Mouse (Mus musculus): ENCODE results near the gene Slc25a39. TPM values are rescaled to one million over a fixed set of nuclear protein-coding genes. Genes with fewer than 3 reads are reported as not detected.
A peak's percentile ranks its signal among the peaks of the same experiment; 100 is the strongest.
"Not testable (repeated sequence)": the region's sequence is repeated elsewhere in the genome, so short reads cannot be mapped to it uniquely, and the experiment has no call there.

Gene Slc25a39
- polyA plus RNA-seq, 1 experiment from 2014 or later, result 216 TPM

DNA sequence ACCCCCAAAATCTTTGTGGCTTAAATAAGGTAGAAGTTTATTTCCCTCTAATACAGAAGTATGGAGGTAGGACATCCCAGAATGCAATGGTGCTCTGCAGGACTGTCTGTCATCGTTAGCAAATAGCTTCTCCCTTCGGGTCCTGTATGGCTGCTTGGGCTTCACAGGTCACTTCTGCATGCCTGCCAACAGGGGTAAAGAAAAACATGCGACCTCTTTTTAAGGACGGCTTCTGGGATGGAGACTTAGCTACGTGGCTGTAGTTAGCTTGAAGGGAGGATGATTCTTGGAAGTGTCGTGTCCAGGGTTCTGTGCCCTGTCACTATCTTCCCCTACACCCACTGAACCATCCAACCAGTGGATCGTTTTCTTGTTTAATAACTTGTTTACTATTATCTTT, 37.5 kb downstream of the Slc25a39 start:
- Histone ChIP-seq H3K27ac (ENCODE audit: low read length) (no peak overlapping the region), H3K36me3 (ENCODE audit: control insufficient read depth, insufficient read depth, low read length) (no peaks in the 10 kb centered on the region), H3K4me1 (ENCODE audit: control insufficient read depth, insufficient read depth, low read length) (peaks cover 6% of the 10 kb centered on the region), H3K27me3 (ENCODE audit: control insufficient read depth, insufficient read depth, low read length) (no peaks in the 10 kb centered on the region), H3K4me2 (replicated peaks; ENCODE audit: low read depth, low read length) (no peak overlapping the region), H3K9ac (replicated peaks; ENCODE audit: low read depth, low read length) (no peak overlapping the region), H3K4me3 (ENCODE audit: low read depth, low read length) (no peak overlapping the region), H3K9me3 (ENCODE audit: control insufficient read depth, low read depth, low read length) (no peaks in the 10 kb centered on the region)
- WGBS, result 35% methylated on average over 7 of the region's 7 CpGs
- ATAC-seq (ENCODE audit: insufficient number of reproducible peaks, insufficient read depth, low FRiP score, low read depth), result no peak

DNA sequence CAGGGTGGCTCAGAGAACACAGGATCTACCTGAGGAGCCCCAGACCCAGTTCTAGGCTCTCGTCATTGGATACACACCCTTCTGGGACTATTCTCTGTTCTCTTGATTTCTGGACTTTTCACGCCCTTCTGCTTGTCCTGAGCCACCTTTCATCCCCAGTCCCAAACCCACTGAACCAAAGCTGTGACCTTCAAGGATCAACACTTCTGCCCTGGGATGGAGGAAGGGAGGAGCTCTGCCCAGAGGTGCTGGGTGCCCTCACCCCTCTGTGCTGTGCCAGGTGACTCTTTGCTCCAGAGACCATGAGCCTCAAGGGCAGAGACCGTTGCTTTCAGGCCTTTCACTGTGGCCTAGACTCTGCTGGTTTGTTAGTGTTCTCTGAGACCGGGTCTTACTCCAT, 38.5 kb downstream of the Slc25a39 start:
- 79% methylated on average over 4 of the region's 4 CpGs for WGBS
- Histone ChIP-seq H3K9ac (replicated peaks; ENCODE audit: low read depth, low read length) (no peak overlapping the region), H3K4me3 (ENCODE audit: low read depth, low read length) (no peak overlapping the region), H3K27me3 (ENCODE audit: control insufficient read depth, insufficient read depth, low read length) (no peaks in the 10 kb centered on the region), H3K9me3 (ENCODE audit: control insufficient read depth, low read depth, low read length) (no peaks in the 10 kb centered on the region), H3K4me1 (ENCODE audit: control insufficient read depth, insufficient read depth, low read length) (no peaks in the 10 kb centered on the region), H3K4me2 (replicated peaks; ENCODE audit: low read depth, low read length) (no peak overlapping the region), H3K36me3 (ENCODE audit: control insufficient read depth, insufficient read depth, low read length) (no peaks in the 10 kb centered on the region), H3K27ac (ENCODE audit: low read length) (no peak overlapping the region)
- no peak for ATAC-seq (ENCODE audit: insufficient number of reproducible peaks, insufficient read depth, low FRiP score, low read depth)

DNA sequence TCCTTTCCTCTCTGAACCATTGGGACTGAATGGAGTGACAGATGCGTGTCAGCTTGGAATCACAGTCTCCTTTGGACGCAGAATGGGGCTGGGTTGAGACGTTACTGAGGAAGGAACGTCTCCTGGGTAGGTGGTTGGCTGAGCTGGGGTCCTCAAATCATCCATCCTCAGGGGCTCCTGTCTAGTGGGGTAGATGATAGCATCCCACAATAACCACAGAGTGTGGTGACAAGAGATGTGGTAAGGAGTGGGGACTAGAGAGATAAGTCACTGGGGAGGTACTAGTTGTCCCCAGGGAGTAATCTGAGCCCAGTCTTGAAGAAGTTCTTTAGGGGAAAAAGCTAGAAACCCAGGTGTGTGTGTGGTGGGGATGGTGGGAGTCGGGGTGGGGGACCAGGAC, 39.4 kb downstream of the Slc25a39 start:
- Histone ChIP-seq H3K27ac (ENCODE audit: low read length) (no peak overlapping the region), H3K4me3 (ENCODE audit: low read depth, low read length) (no peak overlapping the region), H3K4me1 (ENCODE audit: control insufficient read depth, insufficient read depth, low read length) (no peaks in the 10 kb centered on the region), H3K9me3 (ENCODE audit: control insufficient read depth, low read depth, low read length) (no peaks in the 10 kb centered on the region), H3K4me2 (replicated peaks; ENCODE audit: low read depth, low read length) (no peak overlapping the region), H3K9ac (replicated peaks; ENCODE audit: low read depth, low read length) (no peak overlapping the region), H3K27me3 (ENCODE audit: control insufficient read depth, insufficient read depth, low read length) (no peaks in the 10 kb centered on the region), H3K36me3 (ENCODE audit: control insufficient read depth, insufficient read depth, low read length) (no peaks in the 10 kb centered on the region)
- no peak for ATAC-seq (ENCODE audit: insufficient number of reproducible peaks, insufficient read depth, low FRiP score, low read depth)
- 75% methylated on average over 5 of the region's 5 CpGs for WGBS

DNA sequence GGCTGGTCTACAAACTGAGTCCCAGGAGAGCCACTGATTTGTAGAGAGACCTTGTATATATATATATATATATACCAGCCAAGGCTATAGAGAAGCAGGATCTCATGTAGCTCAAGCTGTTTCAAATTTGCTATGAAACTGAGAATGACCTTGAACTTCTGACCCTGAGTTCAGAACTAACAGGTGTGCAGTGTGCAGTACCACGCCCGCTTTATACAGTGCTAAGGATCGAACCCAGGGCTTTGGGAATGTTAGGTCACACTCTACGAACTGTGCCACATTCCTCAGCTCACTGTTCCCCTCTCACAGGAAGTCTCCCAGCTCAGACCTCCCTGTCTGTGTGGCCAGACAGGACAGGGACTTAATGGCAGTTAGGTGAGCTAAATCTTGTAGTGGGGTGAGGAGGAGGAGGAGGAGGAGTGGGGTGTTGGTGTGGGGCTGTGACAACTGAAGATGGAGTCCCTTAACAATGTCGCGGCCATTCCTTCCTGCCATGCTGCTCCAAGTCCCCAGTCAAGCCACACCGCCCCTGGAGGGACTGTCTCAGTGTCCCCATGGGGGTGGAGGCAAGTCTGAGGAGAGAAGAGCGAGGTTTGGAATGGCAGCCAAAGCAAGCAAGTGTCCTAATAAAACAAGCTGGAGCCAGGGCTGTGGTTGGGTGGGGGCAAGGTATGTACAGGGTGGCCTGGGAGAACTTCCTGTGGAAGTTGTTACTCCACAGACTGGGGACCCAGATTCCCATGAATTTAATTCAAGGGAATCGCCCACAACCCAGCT, 40.1 kb downstream of the Slc25a39 start:
- Histone ChIP-seq H3K9ac (replicated peaks; ENCODE audit: low read depth, low read length) (no peak overlapping the region), H3K4me2 (replicated peaks; ENCODE audit: low read depth, low read length) (no peak overlapping the region), H3K36me3 (ENCODE audit: control insufficient read depth, insufficient read depth, low read length) (no peaks in the 10 kb centered on the region), H3K4me3 (ENCODE audit: low read depth, low read length) (no peak overlapping the region), H3K27me3 (ENCODE audit: control insufficient read depth, insufficient read depth, low read length) (no peaks in the 10 kb centered on the region), H3K9me3 (ENCODE audit: control insufficient read depth, low read depth, low read length) (no peaks in the 10 kb centered on the region), H3K27ac (ENCODE audit: low read length) (no peak overlapping the region), H3K4me1 (ENCODE audit: control insufficient read depth, insufficient read depth, low read length) (no peaks in the 10 kb centered on the region)
- 71% methylated on average over 9 of the region's 9 CpGs for WGBS
- no peak for ATAC-seq (ENCODE audit: insufficient number of reproducible peaks, insufficient read depth, low FRiP score, low read depth)

DNA sequence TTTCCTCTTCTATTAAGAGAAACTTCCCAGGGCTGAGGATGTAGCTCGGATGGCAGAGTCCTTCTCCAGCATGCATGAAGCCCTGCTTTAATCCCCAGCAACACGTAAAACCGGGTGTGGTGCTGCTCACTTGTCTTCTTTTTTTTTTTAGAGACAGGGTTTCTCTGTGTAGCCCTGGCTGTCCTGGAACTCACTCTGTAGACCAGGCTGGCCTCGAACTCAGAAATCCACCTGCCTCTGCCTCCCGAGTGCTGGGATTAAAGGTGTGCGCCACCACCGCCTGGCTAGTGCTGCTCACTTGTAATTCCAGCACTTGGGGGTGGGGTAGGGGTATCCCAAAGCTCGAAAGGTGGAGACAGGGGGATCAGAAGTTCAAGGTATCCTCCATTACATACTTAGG, 41.6 kb downstream of the Slc25a39 start, which contains the start of gene Slc4a1:
Gene Slc4a1, minus strand, starts transcription at position 101 of the 400 bp plus-strand sequence.
- not testable (repeated sequence) for H3K9me3 ChIP-seq (ENCODE audit: control insufficient read depth, low read depth, low read length); H3K27me3 ChIP-seq (ENCODE audit: control insufficient read depth, insufficient read depth, low read length); H3K4me2 ChIP-seq (replicated peaks; ENCODE audit: low read depth, low read length); H3K27ac ChIP-seq (ENCODE audit: low read length); H3K9ac ChIP-seq (replicated peaks; ENCODE audit: low read depth, low read length); H3K36me3 ChIP-seq (ENCODE audit: control insufficient read depth, insufficient read depth, low read length); H3K4me3 ChIP-seq (ENCODE audit: low read depth, low read length); H3K4me1 ChIP-seq (ENCODE audit: control insufficient read depth, insufficient read depth, low read length); ATAC-seq (ENCODE audit: insufficient number of reproducible peaks, insufficient read depth, low FRiP score, low read depth)
- WGBS, result 83% methylated on average over 7 of the region's 8 CpGs

DNA sequence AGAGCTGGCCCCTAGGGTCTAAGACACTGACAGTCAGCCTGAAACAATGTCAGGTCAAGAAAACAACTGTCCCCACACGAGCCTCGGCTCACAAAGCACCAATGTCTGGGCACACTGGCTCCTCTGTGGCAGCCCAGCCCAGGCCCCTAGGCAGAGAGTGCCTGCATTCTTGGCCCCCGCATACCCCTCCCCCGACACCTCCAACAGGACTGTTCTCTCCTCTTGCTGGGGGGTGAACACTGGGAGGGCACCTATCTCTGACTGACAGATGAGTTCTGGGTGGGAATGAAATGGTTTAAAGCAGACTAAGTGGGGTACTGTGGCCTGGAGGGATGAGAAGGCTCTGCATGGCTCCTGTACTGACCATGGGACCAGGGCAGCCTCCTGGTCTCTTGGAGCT, 42.0 kb downstream of the Slc25a39 start:
- no peak overlapping the region for H3K9ac ChIP-seq (replicated peaks; ENCODE audit: low read depth, low read length)
- H3K4me1 ChIP-seq (ENCODE audit: control insufficient read depth, insufficient read depth, low read length), result no peaks in the 10 kb centered on the region
- no peak for ATAC-seq (ENCODE audit: insufficient number of reproducible peaks, insufficient read depth, low FRiP score, low read depth)
- no peaks in the 10 kb centered on the region for H3K27me3 ChIP-seq (ENCODE audit: control insufficient read depth, insufficient read depth, low read length)
- H3K9me3 ChIP-seq (ENCODE audit: control insufficient read depth, low read depth, low read length), result no peaks in the 10 kb centered on the region
- H3K4me3 ChIP-seq (ENCODE audit: low read depth, low read length), result no peak overlapping the region
- no peak overlapping the region for H3K27ac ChIP-seq (ENCODE audit: low read length)
- H3K4me2 ChIP-seq (replicated peaks; ENCODE audit: low read depth, low read length), result no peak overlapping the region
- WGBS, result 51% methylated on average over 4 of the region's 4 CpGs
- no peaks in the 10 kb centered on the region for H3K36me3 ChIP-seq (ENCODE audit: control insufficient read depth, insufficient read depth, low read length)

DNA sequence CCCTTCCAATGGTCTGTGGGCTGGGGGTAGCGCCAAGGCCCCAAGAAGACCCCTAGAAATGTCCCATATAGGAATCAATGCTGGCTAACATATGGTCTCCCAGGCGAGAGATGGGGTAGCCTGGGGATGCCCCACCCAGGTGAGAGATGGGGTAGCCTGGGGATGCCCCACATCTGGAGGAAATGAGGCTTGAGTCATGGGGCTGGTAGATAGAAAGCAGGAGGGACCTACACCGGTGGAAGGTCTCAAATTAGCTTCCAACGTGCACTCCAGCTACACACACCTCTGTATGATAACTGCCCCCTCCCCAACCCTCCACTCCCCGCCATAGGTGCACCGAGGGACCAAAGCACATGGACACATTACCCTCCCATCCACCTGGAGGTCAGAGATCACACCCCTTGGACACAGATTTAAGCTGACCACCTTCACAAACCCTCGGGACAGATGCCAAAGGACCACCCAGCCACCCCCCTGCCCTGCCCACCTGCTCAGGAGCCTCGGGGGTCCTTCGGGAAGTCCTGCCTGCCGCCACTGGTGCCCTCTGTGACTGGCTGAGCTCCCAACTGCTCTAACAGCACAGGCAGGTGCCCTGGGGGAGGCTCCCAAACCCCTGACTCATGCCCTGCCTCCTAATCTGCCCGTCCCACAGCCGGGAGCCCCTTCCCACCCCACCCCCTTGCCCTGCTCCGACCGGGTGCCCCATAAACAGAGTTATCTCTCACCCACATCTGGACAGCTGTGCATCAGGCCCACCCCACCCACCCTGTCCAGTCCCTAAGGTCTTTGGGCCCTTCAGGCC, 43.0 kb downstream of the Slc25a39 start:
- H3K9ac ChIP-seq (replicated peaks; ENCODE audit: low read depth, low read length), result no peak overlapping the region
- no peak overlapping the region for H3K27ac ChIP-seq (ENCODE audit: low read length)
- H3K4me3 ChIP-seq (ENCODE audit: low read depth, low read length), result no peak overlapping the region

DNA sequence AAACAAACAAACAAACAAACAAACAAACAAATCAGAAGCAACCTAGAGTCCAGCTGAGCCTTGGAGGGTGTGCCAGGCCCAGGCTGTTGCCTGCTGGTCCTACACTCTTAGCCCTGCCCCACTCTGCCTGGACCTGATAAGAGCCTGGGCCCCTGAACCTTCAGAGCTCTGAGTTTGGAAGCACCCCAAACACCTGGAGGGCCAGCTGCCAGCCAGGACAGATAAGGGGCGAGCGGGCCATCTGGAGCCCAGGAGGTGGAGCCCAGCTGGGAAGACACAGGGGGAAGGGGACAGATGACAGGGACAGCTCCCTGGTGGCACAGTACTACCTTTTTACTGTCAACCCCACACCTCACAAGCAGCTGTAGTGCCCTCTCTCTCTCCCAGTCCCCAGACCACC, 44.1 kb downstream of the Slc25a39 start:
- H3K9me3 ChIP-seq (ENCODE audit: control insufficient read depth, low read depth, low read length), result no peaks in the 10 kb centered on the region
- 21% methylated on average over 2 of the region's 2 CpGs for WGBS
- H3K27me3 ChIP-seq (ENCODE audit: control insufficient read depth, insufficient read depth, low read length), result no peaks in the 10 kb centered on the region
- no peaks in the 10 kb centered on the region for H3K4me1 ChIP-seq (ENCODE audit: control insufficient read depth, insufficient read depth, low read length)
- H3K9ac ChIP-seq (replicated peaks; ENCODE audit: low read depth, low read length), result no peak overlapping the region
- H3K4me3 ChIP-seq (ENCODE audit: low read depth, low read length), result no peak overlapping the region
- peak; percentile 74; the same call in 1 of the 2 replicates for ATAC-seq (ENCODE audit: insufficient number of reproducible peaks, insufficient read depth, low FRiP score, low read depth)
- no peaks in the 10 kb centered on the region for H3K36me3 ChIP-seq (ENCODE audit: control insufficient read depth, insufficient read depth, low read length)
- H3K4me2 ChIP-seq (replicated peaks; ENCODE audit: low read depth, low read length), result no peak overlapping the region
- H3K27ac ChIP-seq (ENCODE audit: low read length), result no peak overlapping the region

More for the DNA sequence above, 43.0 kb downstream of the Slc25a39 start:
- Histone ChIP-seq H3K9me3 (ENCODE audit: control insufficient read depth, low read depth, low read length) (no peaks in the 10 kb centered on the region), H3K4me1 (ENCODE audit: control insufficient read depth, insufficient read depth, low read length) (no peaks in the 10 kb centered on the region), H3K36me3 (ENCODE audit: control insufficient read depth, insufficient read depth, low read length) (no peaks in the 10 kb centered on the region), H3K27me3 (ENCODE audit: control insufficient read depth, insufficient read depth, low read length) (no peaks in the 10 kb centered on the region), H3K4me2 (replicated peaks; ENCODE audit: low read depth, low read length) (no peak overlapping the region)
- WGBS, result 70% methylated on average over 14 of the region's 14 CpGs
- peak; percentile 80; the same call in 1 of the 2 replicates for ATAC-seq (ENCODE audit: insufficient number of reproducible peaks, insufficient read depth, low FRiP score, low read depth)

Data from stomach, embryonic 14.5 days (tissue).